Mouse (Mus musculus): ENCODE measurements at regions not wholly inside any gene's neighbourhood (a gene's known extent, or its start where the extent isn't known, plus 50 kb on each side); places are given as distances from the start of the nearest gene placed in this dataset.

- H3K9me3 ChIP-seq (replicated peaks; ENCODE audit: control insufficient read depth, low read length), result no peaks in the 10 kb centered on the region
- no peak overlapping the region for H3K4me3 ChIP-seq (replicated peaks; ENCODE audit: low read length)
- no peak overlapping the region for H3K9ac ChIP-seq (ENCODE audit: low read length)
- ATAC-seq (ENCODE audit: insufficient read depth, low FRiP score), result no peak
- H3K27me3 ChIP-seq (ENCODE audit: control insufficient read depth, insufficient read depth, low read length), result no peaks in the 10 kb centered on the region
- no peak overlapping the region for H3K4me2 ChIP-seq (ENCODE audit: low read depth, low read length)
- no peaks in the 10 kb centered on the region for H3K36me3 ChIP-seq (ENCODE audit: control insufficient read depth, insufficient read depth, low read length)
- no peak overlapping the region for H3K27ac ChIP-seq (ENCODE audit: low read length)
- 66% methylated on average over 6 of the region's 6 CpGs for WGBS
- H3K4me1 ChIP-seq (ENCODE audit: control insufficient read depth, insufficient read depth, low read length), result no peaks in the 10 kb centered on the region
These were observed 82.5 kb upstream of the Rbms1 start for GRCm38 (mm10) chr2:61045467-61045866.

GRCm38 (mm10) chr2:61032920-61033319 lies 69.9 kb upstream of the Rbms1 start:
- Histone ChIP-seq H3K4me1 (ENCODE audit: control insufficient read depth, insufficient read depth, low read length) (no peaks in the 10 kb centered on the region), H3K36me3 (ENCODE audit: control insufficient read depth, insufficient read depth, low read length) (no peaks in the 10 kb centered on the region), H3K27ac (ENCODE audit: low read length) (no peak overlapping the region), H3K9me3 (replicated peaks; ENCODE audit: control insufficient read depth, low read length) (no peaks in the 10 kb centered on the region), H3K4me3 (replicated peaks; ENCODE audit: low read length) (no peak overlapping the region), H3K27me3 (ENCODE audit: control insufficient read depth, insufficient read depth, low read length) (no peaks in the 10 kb centered on the region), H3K4me2 (ENCODE audit: low read depth, low read length) (no peak overlapping the region), H3K9ac (ENCODE audit: low read length) (no peak overlapping the region)
- ATAC-seq (ENCODE audit: insufficient read depth, low FRiP score), result no peak
- 72% methylated on average over 1 of the region's 1 CpGs for WGBS

- no peaks in the 10 kb centered on the region for H3K4me1 ChIP-seq (ENCODE audit: control insufficient read depth, insufficient read depth, low read length)
- H3K9me3 ChIP-seq (replicated peaks; ENCODE audit: control insufficient read depth, low read length), result no peaks in the 10 kb centered on the region
- 69% methylated on average over 2 of the region's 2 CpGs for WGBS
- no peak overlapping the region for H3K9ac ChIP-seq (ENCODE audit: low read length)
- H3K4me2 ChIP-seq (ENCODE audit: low read depth, low read length), result no peak overlapping the region
- H3K27ac ChIP-seq (ENCODE audit: low read length), result no peak overlapping the region
- no peak for ATAC-seq (ENCODE audit: insufficient read depth, low FRiP score)
- no peaks in the 10 kb centered on the region for H3K36me3 ChIP-seq (ENCODE audit: control insufficient read depth, insufficient read depth, low read length)
- H3K4me3 ChIP-seq (replicated peaks; ENCODE audit: low read length), result no peak overlapping the region
- H3K27me3 ChIP-seq (ENCODE audit: control insufficient read depth, insufficient read depth, low read length), result no peaks in the 10 kb centered on the region
These were observed 66.7 kb upstream of the Rbms1 start for GRCm38 (mm10) chr2:61029706-61030105.

GRCm38 (mm10) chr2:61028578-61028977 lies 65.6 kb upstream of the Rbms1 start:
- no peak; the same call in 1 of the 2 replicates for ATAC-seq (ENCODE audit: insufficient read depth, low FRiP score)
- Histone ChIP-seq H3K4me1 (ENCODE audit: control insufficient read depth, insufficient read depth, low read length) (no peaks in the 10 kb centered on the region), H3K36me3 (ENCODE audit: control insufficient read depth, insufficient read depth, low read length) (no peaks in the 10 kb centered on the region), H3K9ac (ENCODE audit: low read length) (no peak overlapping the region), H3K4me2 (ENCODE audit: low read depth, low read length) (no peak overlapping the region), H3K27ac (ENCODE audit: low read length) (no peak overlapping the region), H3K9me3 (replicated peaks; ENCODE audit: control insufficient read depth, low read length) (no peaks in the 10 kb centered on the region), H3K4me3 (replicated peaks; ENCODE audit: low read length) (no peak overlapping the region), H3K27me3 (ENCODE audit: control insufficient read depth, insufficient read depth, low read length) (no peaks in the 10 kb centered on the region)
- 81% methylated on average over 2 of the region's 2 CpGs for WGBS

GRCm38 (mm10) chr2:61027686-61028085 lies 64.7 kb upstream of the Rbms1 start:
- no peak for ATAC-seq (ENCODE audit: insufficient read depth, low FRiP score)

GRCm38 (mm10) chr2:61022411-61022810 lies 59.4 kb upstream of the Rbms1 start:
- Histone ChIP-seq H3K27ac (ENCODE audit: low read length) (no peak overlapping the region), H3K27me3 (ENCODE audit: control insufficient read depth, insufficient read depth, low read length) (no peaks in the 10 kb centered on the region), H3K4me2 (ENCODE audit: low read depth, low read length) (no peak overlapping the region), H3K9me3 (replicated peaks; ENCODE audit: control insufficient read depth, low read length) (no peaks in the 10 kb centered on the region), H3K4me3 (replicated peaks; ENCODE audit: low read length) (no peak overlapping the region), H3K9ac (ENCODE audit: low read length) (no peak overlapping the region), H3K36me3 (ENCODE audit: control insufficient read depth, insufficient read depth, low read length) (no peaks in the 10 kb centered on the region), H3K4me1 (ENCODE audit: control insufficient read depth, insufficient read depth, low read length) (no peaks in the 10 kb centered on the region)
- ATAC-seq (ENCODE audit: insufficient read depth, low FRiP score), result no peak
- 89% methylated on average over 5 of the region's 5 CpGs for WGBS

More at GRCm38 (mm10) chr2:61027686-61028085, 64.7 kb upstream of the Rbms1 start:
- no peaks in the 10 kb centered on the region for H3K36me3 ChIP-seq (ENCODE audit: control insufficient read depth, insufficient read depth, low read length)
- H3K27ac ChIP-seq (ENCODE audit: low read length), result no peak overlapping the region
- no peaks in the 10 kb centered on the region for H3K27me3 ChIP-seq (ENCODE audit: control insufficient read depth, insufficient read depth, low read length)
- H3K9ac ChIP-seq (ENCODE audit: low read length), result no peak overlapping the region
- no peaks in the 10 kb centered on the region for H3K9me3 ChIP-seq (replicated peaks; ENCODE audit: control insufficient read depth, low read length)
- no peak overlapping the region for H3K4me2 ChIP-seq (ENCODE audit: low read depth, low read length)
- WGBS, result 85% methylated on average over 4 of the region's 4 CpGs
- H3K4me1 ChIP-seq (ENCODE audit: control insufficient read depth, insufficient read depth, low read length), result no peaks in the 10 kb centered on the region
- no peak overlapping the region for H3K4me3 ChIP-seq (replicated peaks; ENCODE audit: low read length)

GRCm38 (mm10) chr2:61020791-61021190 lies 57.8 kb upstream of the Rbms1 start:
- no peak overlapping the region for H3K9ac ChIP-seq (ENCODE audit: low read length)
- no peak overlapping the region for H3K27ac ChIP-seq (ENCODE audit: low read length)
- no peaks in the 10 kb centered on the region for H3K9me3 ChIP-seq (replicated peaks; ENCODE audit: control insufficient read depth, low read length)
- no peaks in the 10 kb centered on the region for H3K36me3 ChIP-seq (ENCODE audit: control insufficient read depth, insufficient read depth, low read length)
- no peak overlapping the region for H3K4me2 ChIP-seq (ENCODE audit: low read depth, low read length)
- no peak overlapping the region for H3K4me3 ChIP-seq (replicated peaks; ENCODE audit: low read length)
- no peak for ATAC-seq (ENCODE audit: insufficient read depth, low FRiP score)
- H3K4me1 ChIP-seq (ENCODE audit: control insufficient read depth, insufficient read depth, low read length), result no peaks in the 10 kb centered on the region
- WGBS, result 58% methylated on average over 4 of the region's 4 CpGs
- H3K27me3 ChIP-seq (ENCODE audit: control insufficient read depth, insufficient read depth, low read length), result no peaks in the 10 kb centered on the region

GRCm38 (mm10) chr2:61013006-61013405 lies 50.0 kb upstream of the Rbms1 start:
- Histone ChIP-seq H3K9ac (ENCODE audit: low read length) (no peak overlapping the region), H3K36me3 (ENCODE audit: control insufficient read depth, insufficient read depth, low read length) (no peaks in the 10 kb centered on the region), H3K27ac (ENCODE audit: low read length) (no peak overlapping the region), H3K9me3 (replicated peaks; ENCODE audit: control insufficient read depth, low read length) (no peaks in the 10 kb centered on the region), H3K4me3 (replicated peaks; ENCODE audit: low read length) (no peak overlapping the region), H3K4me2 (ENCODE audit: low read depth, low read length) (no peak overlapping the region), H3K4me1 (ENCODE audit: control insufficient read depth, insufficient read depth, low read length) (no peaks in the 10 kb centered on the region), H3K27me3 (ENCODE audit: control insufficient read depth, insufficient read depth, low read length) (no peaks in the 10 kb centered on the region)
- 23% methylated on average over 6 of the region's 6 CpGs for WGBS
- no peak for ATAC-seq (ENCODE audit: insufficient read depth, low FRiP score)
